ENCODE assay signal across 9 mouse cellular contexts in the genomic region with DNA sequence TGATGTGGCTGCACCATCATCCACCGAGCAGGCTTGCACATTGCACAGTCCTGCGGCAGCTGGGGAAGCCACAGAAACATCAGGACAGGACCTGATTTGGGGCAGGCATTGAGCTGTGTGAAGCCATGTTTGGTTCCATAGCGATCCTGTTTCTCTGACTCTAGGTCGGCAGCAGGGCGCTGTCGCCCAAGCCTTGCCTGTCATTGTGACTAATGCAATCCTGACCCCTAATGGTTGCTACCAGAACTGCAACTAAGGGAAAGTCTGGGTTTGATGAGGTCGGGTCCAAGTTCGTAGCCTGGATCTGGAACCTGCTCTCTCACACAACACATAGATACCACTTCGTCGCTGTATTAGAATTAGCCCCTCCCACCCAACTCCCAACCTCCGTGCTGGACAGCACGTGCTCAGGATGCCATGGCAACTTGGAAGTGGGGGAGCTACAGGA. TPM values are rescaled to one million over a fixed set of nuclear protein-coding genes. Genes with fewer than 3 reads are reported as not detected.
A peak's percentile ranks its signal among the peaks of the same experiment; 100 is the strongest.
DNase-seq lines count a peak whose midpoint lies in the region; ATAC-seq and TF ChIP-seq lines count a peak whose summit lies in the region.
"Had no signal": no experiment of that assay in that cellular context is flagged by ENCODE, and none has a peak within 500 bp of the region (broad histone marks: within the 10 kb centered on the region; RNA-seq: fewer than 3 reads in every experiment).

No protein-coding gene starts in this region.

- H3K27me3 ChIP-seq in E14TG2a.4 (ENCODE audit: insufficient read depth, low read length) = peaks cover 90% of the 10 kb centered on the region
- no peaks in the 10 kb centered on the region; the same call in 1 of the 2 replicates for H3K27me3 ChIP-seq in forebrain, embryonic 11.5 days (ENCODE audit: control insufficient read depth, insufficient read depth, low read length)
- H3K27me3 ChIP-seq in heart, embryonic 16.5 days (ENCODE audit: control insufficient read depth, insufficient read depth, low read length) = peaks cover 39% of the 10 kb centered on the region
- peaks cover 92% of the 10 kb centered on the region for H3K27me3 ChIP-seq in liver, embryonic 12.5 days (replicated peaks)
- H3K27me3 ChIP-seq in neural tube, embryonic 12.5 days (replicated peaks) = peaks cover 26% of the 10 kb centered on the region

- 0 out of 2 replicates have a peak, but pooled peaks have one; percentile 36 for ATAC-seq in forebrain, embryonic 11.5 days (replicated peaks; ENCODE audit: low FRiP score)
- ATAC-seq in heart, embryonic 16.5 days (replicated peaks; ENCODE audit: extremely low read depth, insufficient read depth, low FRiP score) = no peak; the same call in 1 of the 2 replicates
- peak; percentile 21; the same call in 1 of the 2 replicates for ATAC-seq in liver, embryonic 12.5 days
- peak; percentile 57; the same call in 1 of the 2 replicates for ATAC-seq in neural tube, embryonic 12.5 days (ENCODE audit: low FRiP score, low read depth)

- H3K9me3 ChIP-seq in E14TG2a.4 (ENCODE audit: low read length) = peaks cover 2% of the 10 kb centered on the region
- H3K9me3 ChIP-seq in forebrain, embryonic 11.5 days (ENCODE audit: control insufficient read depth, low read length) = no peaks in the 10 kb centered on the region
- H3K9me3 ChIP-seq in heart, embryonic 16.5 days (replicated peaks; ENCODE audit: control insufficient read depth, low read length) = no peaks in the 10 kb centered on the region
- H3K9me3 ChIP-seq in liver, embryonic 12.5 days (replicated peaks) = no peaks in the 10 kb centered on the region
- no peaks in the 10 kb centered on the region for H3K9me3 ChIP-seq in neural tube, embryonic 12.5 days
- H3K9me3 ChIP-seq: liver, embryonic 15.5 days had no signal

- no peak overlapping the region for H3K4me3 ChIP-seq in E14TG2a.4 (replicated peaks; ENCODE audit: low read length)
- H3K4me3 ChIP-seq in forebrain, embryonic 11.5 days (ENCODE audit: low read depth, low read length) = no peak overlapping the region
- H3K4me3 ChIP-seq in heart, embryonic 16.5 days (ENCODE audit: low read length) = no peak overlapping the region
- H3K4me3 ChIP-seq in liver, embryonic 12.5 days = no peak overlapping the region
- H3K4me3 ChIP-seq in neural tube, embryonic 12.5 days = no peak overlapping the region
- H3K4me3 ChIP-seq: liver, embryonic 15.5 days had no signal

- H3K9ac ChIP-seq in forebrain, embryonic 11.5 days (ENCODE audit: low read length) = no peak overlapping the region
- H3K9ac ChIP-seq in heart, embryonic 16.5 days (ENCODE audit: low read length) = no peak overlapping the region
- H3K9ac ChIP-seq in liver, embryonic 12.5 days = no peak overlapping the region
- H3K9ac ChIP-seq in neural tube, embryonic 12.5 days = no peak overlapping the region
- H3K9ac ChIP-seq: liver, embryonic 15.5 days had no signal

- no peak overlapping the region for H3K4me2 ChIP-seq in forebrain, embryonic 11.5 days (ENCODE audit: low read depth, low read length, severe bottlenecking)
- H3K4me2 ChIP-seq in heart, embryonic 16.5 days (ENCODE audit: low read depth, low read length) = peak overlapping the region; percentile 18; the same call in 1 of the 2 replicates
- 0 out of 2 replicates have a peak overlapping the region, but pooled peaks have one; percentile 29 for H3K4me2 ChIP-seq in liver, embryonic 12.5 days
- H3K4me2 ChIP-seq in neural tube, embryonic 12.5 days (replicated peaks) = peak overlapping the region; percentile 33; the same call in 1 of the 2 replicates
- H3K4me2 ChIP-seq: liver, embryonic 15.5 days had no signal

- H3K4me1 ChIP-seq in E14TG2a.4 (replicated peaks; ENCODE audit: low read depth, low read length) = peaks cover 12% of the 10 kb centered on the region
- no peaks in the 10 kb centered on the region for H3K4me1 ChIP-seq in forebrain, embryonic 11.5 days (replicated peaks; ENCODE audit: control insufficient read depth, insufficient read depth, low read length)
- no peaks in the 10 kb centered on the region for H3K4me1 ChIP-seq in heart, embryonic 16.5 days (ENCODE audit: control insufficient read depth, insufficient read depth, low read length)
- 0 out of 2 replicates have a peak, but pooled peaks cover 5% of the 10 kb centered on the region for H3K4me1 ChIP-seq in liver, embryonic 12.5 days
- H3K4me1 ChIP-seq in neural tube, embryonic 12.5 days = no peaks in the 10 kb centered on the region

- WGBS in forebrain, embryonic 11.5 days = 7% methylated on average over 12 of the region's 12 CpGs
- 5% methylated on average over 12 of the region's 12 CpGs for WGBS in heart, embryonic 16.5 days
- WGBS in liver, embryonic 12.5 days (ENCODE audit: insufficient replicate concordance) = 5% methylated on average over 12 of the region's 12 CpGs
- WGBS in neural tube, embryonic 12.5 days = 6% methylated on average over 12 of the region's 12 CpGs

- H3K36me3 ChIP-seq in E14TG2a.4 (ENCODE audit: insufficient read depth, low read length) = no peaks in the 10 kb centered on the region
- H3K36me3 ChIP-seq in forebrain, embryonic 11.5 days (ENCODE audit: control insufficient read depth, insufficient read depth, low read length) = no peaks in the 10 kb centered on the region
- no peaks in the 10 kb centered on the region for H3K36me3 ChIP-seq in heart, embryonic 16.5 days (ENCODE audit: control insufficient read depth, insufficient read depth)
- H3K36me3 ChIP-seq in liver, embryonic 12.5 days = no peaks in the 10 kb centered on the region
- H3K36me3 ChIP-seq in neural tube, embryonic 12.5 days = no peaks in the 10 kb centered on the region
- H3K36me3 ChIP-seq: liver, embryonic 15.5 days had no signal

- peak; percentile 84 for TF ChIP-seq CTCF in E14TG2a.4 (conservative IDR thresholded peaks at IDR 0.05; ENCODE audit: low read length)

- DNase-seq in c-Kit-positive CD71-negative TER-119-negative erythroid progenitor cells, embryonic 14.5 days (ENCODE audit: low read depth) = peak; percentile 85
- DNase-seq in forebrain, embryonic 11.5 days (ENCODE audit: low spot score) = peak; percentile 86
- peak; percentile 85 for DNase-seq in kidney, postnatal 14 days
- DNase-seq in telencephalon, adult 2 months (ENCODE audit: low read depth, low spot score) = peak; percentile 23

- H3K27ac ChIP-seq in forebrain, embryonic 11.5 days (ENCODE audit: low read depth, low read length) = no peak overlapping the region
- H3K27ac ChIP-seq in heart, embryonic 16.5 days (ENCODE audit: low read length) = no peak overlapping the region
- H3K27ac ChIP-seq in liver, embryonic 12.5 days = no peak overlapping the region
- H3K27ac ChIP-seq in neural tube, embryonic 12.5 days = no peak overlapping the region
- H3K27ac ChIP-seq: liver, embryonic 15.5 days had no signal

RNA-seq across cellular contexts. Expression of gene Pear1, which starts 7.4 kb away (rescaled TPM):
- 8.2 and 8.6 TPM in 2 replicates for polyA plus RNA-seq in forebrain, embryonic 11.5 days (2014; fragmentation: Nextera tagmentation; extraction: Ambion mirVana)
- polyA plus RNA-seq in heart, embryonic 16.5 days (2015; fragmentation: Nextera tagmentation; extraction: Ambion mirVana) = 19.4 and 21.5 TPM in 2 replicates
- 9.4 and 10.2 TPM in 2 replicates for polyA plus RNA-seq in liver, embryonic 12.5 days (2016; fragmentation: Nextera tagmentation; extraction: Ambion mirVana)
- polyA plus RNA-seq in neural tube, embryonic 12.5 days (2016; fragmentation: Nextera tagmentation; extraction: Ambion mirVana) = 11.7 and 12.4 TPM in 2 replicates

RNA-seq across cellular contexts. Expression of gene Insrr, which starts 19.9 kb away (rescaled TPM):
- 0.32 and 0.33 TPM in 2 replicates for polyA plus RNA-seq in forebrain, embryonic 11.5 days (2014; fragmentation: Nextera tagmentation; extraction: Ambion mirVana)
- polyA plus RNA-seq in heart, embryonic 16.5 days (2015; fragmentation: Nextera tagmentation; extraction: Ambion mirVana) = not detected in 2 replicates
- polyA plus RNA-seq in liver, embryonic 12.5 days (2016; fragmentation: Nextera tagmentation; extraction: Ambion mirVana) = 0.05 TPM in 1 of 2 replicates, not detected in the other
- polyA plus RNA-seq in neural tube, embryonic 12.5 days (2016; fragmentation: Nextera tagmentation; extraction: Ambion mirVana) = 1.4 and 1.9 TPM in 2 replicates

RNA-seq across cellular contexts. Expression of gene Ntrk1, which starts 21.7 kb away (rescaled TPM):
- 0.16 and 0.45 TPM in 2 replicates for polyA plus RNA-seq in forebrain, embryonic 11.5 days (2014; fragmentation: Nextera tagmentation; extraction: Ambion mirVana)
- polyA plus RNA-seq in heart, embryonic 16.5 days (2015; fragmentation: Nextera tagmentation; extraction: Ambion mirVana) = 0.39 and 0.44 TPM in 2 replicates
- polyA plus RNA-seq in liver, embryonic 12.5 days (2016; fragmentation: Nextera tagmentation; extraction: Ambion mirVana) = 0.31 and 0.59 TPM in 2 replicates
- polyA plus RNA-seq in neural tube, embryonic 12.5 days (2016; fragmentation: Nextera tagmentation; extraction: Ambion mirVana) = 93.8 and 141 TPM in 2 replicates

RNA-seq across cellular contexts. Expression of gene Sh2d2a, which starts 29.9 kb away (rescaled TPM):
- not detected in 2 replicates for polyA plus RNA-seq in forebrain, embryonic 11.5 days (2014; fragmentation: Nextera tagmentation; extraction: Ambion mirVana)
- 3.3 and 8.9 TPM in 2 replicates for polyA plus RNA-seq in heart, embryonic 16.5 days (2015; fragmentation: Nextera tagmentation; extraction: Ambion mirVana)
- polyA plus RNA-seq in liver, embryonic 12.5 days (2016; fragmentation: Nextera tagmentation; extraction: Ambion mirVana) = 0.04 and 0.11 TPM in 2 replicates
- polyA plus RNA-seq in neural tube, embryonic 12.5 days (2016; fragmentation: Nextera tagmentation; extraction: Ambion mirVana) = not detected in 2 replicates

Comparison
In these comparisons a context has a peak if more than half of its experiments do, and no peak if none do; other contexts are left out.
1. DNase-seq: peak in every context shown above with its lines; median percentile 86 in forebrain, embryonic 11.5 days; 85 in c-Kit-positive CD71-negative TER-119-negative erythroid progenitor cells, embryonic 14.5 days; 85 in kidney, postnatal 14 days; 23 in telencephalon, adult 2 months.
2. RNA of gene Ntrk1, which starts 21.7 kb away (polyA plus RNA-seq): 93.8 to 141 TPM in neural tube, embryonic 12.5 days; 0.16 to 0.45 TPM in forebrain, embryonic 11.5 days, 0.39 to 0.44 TPM in heart, embryonic 16.5 days and 0.31 to 0.59 TPM in liver, embryonic 12.5 days; every median in the first group is over 10 times any median in the second.